Mouse (Mus musculus) olfactory bulb, adult 2 months (tissue): Measurements from ENCODE around the gene Dennd6b. TPM values are rescaled to one million over a fixed set of nuclear protein-coding genes. Genes with fewer than 3 reads are reported as not detected.

ENCODE experiments used
- H3K27ac ChIP-seq: fragments of 200-500 bp; 2 replicates; pipeline ENCODE4 v1.5.1; 2012; ENCODE audit warnings: low read depth, low read length; ENCODE audit not compliant: insufficient read depth
- H3K4me1 ChIP-seq: fragments of 200-500 bp; 2 replicates; pipeline ENCODE4 v1.6.1; 2012; ENCODE audit warnings: low read length; ENCODE audit not compliant: control insufficient read depth, insufficient read depth
- H3K4me3 ChIP-seq: fragments of 200-500 bp; 2 replicates; pipeline ENCODE4 v1.5.1; 2012; ENCODE audit warnings: mild to moderate bottlenecking, low read depth, low read length, moderate library complexity; ENCODE audit not compliant: insufficient read depth
- CTCF ChIP-seq: fragments of 200-500 bp; IDR thresholded peaks from 2 replicates; pipeline ENCODE4 v1.5.1; 2012; ENCODE audit warnings: low read depth, mild to moderate bottlenecking, low read length, moderate library complexity; ENCODE audit not compliant: insufficient read depth
- POLR2A ChIP-seq: fragments of 200-500 bp; IDR thresholded peaks from 2 replicates; pipeline ENCODE4 v1.6.1; 2012; ENCODE audit warnings: mild to moderate bottlenecking, low read depth, low read length, moderate library complexity; ENCODE audit not compliant: insufficient read depth
- WGBS: fragments of 180-500 bp; shearing (Covaris S2); methylation state at CpG from one replicate; pipeline ENCODE4 v1.1.7; 2018; 5-methylcytosine and 5-hydroxymethylcytosine counted together
- polyA plus RNA-seq: library from polyadenylated mRNA; stranded (reverse); fragments of >200 nt; gene quantifications from 2 replicates; pipeline ENCODE4 v1.2.4, GENCODE M21; 2012; ENCODE audit warnings: low replicate concordance; ENCODE audit not compliant: missing spikeins, insufficient read depth, insufficient read length

Gene Dennd6b
- polyA plus RNA-seq, 1 experiment, result not detected

- TF ChIP-seq CTCF (no peak), POLR2A (no peak)
- Histone ChIP-seq H3K4me1 (peaks cover 70% of the 10 kb centered on the region), H3K4me3 (peak overlapping the region; percentile 59; the same call in 1 of the 2 replicates), H3K27ac (0 out of 2 replicates have a peak overlapping the region, but pooled peaks have one; percentile 50)
- 66% methylated on average over 7 of the region's 7 CpGs for WGBS
Measured at GRCm38 (mm10) chr15:89178260-89178860, 17.9 kb downstream of the Dennd6b start.

DNA sequence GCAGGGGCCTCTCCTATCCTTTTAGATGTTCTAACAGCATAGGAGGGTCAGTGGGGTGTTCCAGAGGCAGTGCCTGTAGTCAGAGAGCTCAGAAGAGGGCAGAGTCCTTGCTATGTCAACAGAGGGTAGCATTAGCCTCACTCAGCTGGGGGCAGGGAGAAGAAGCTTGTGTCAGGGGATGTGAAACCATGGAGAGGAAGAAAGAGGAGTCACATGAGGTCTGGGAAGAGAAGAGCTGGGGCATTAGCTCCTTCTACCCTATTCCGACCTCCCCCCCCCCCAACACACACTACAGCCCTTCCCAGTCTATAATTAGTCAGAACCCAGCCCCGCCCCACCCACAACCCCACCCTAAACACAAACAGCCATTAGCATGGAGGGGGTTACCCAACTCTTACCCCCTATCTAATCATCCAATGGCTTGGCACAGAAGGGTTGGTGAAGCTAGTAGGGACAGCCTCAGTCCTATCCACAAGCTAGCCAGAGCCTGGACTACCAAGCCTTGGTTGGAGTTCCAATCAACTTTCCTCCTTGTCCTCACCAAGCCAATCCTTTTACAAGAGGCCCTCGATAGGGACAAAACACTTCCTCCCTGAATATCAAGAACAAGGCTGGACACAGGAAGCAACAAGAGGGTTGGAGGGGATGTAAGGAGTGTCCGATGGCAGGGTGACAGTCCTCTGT, 18.6 kb downstream of the Dennd6b start:
- TF ChIP-seq POLR2A, result no peak
- TF ChIP-seq CTCF, result no peak
- H3K27ac ChIP-seq, result peak overlapping the region; percentile 60
- H3K4me3 ChIP-seq, result no peak overlapping the region
- 66% methylated on average over 4 of the region's 4 CpGs for WGBS
- peaks cover 74% of the 10 kb centered on the region for H3K4me1 ChIP-seq

GRCm38 (mm10) chr15:89177121-89177520, 19.2 kb downstream of the Dennd6b start:
- Histone ChIP-seq H3K4me3 (no peak overlapping the region), H3K27ac (peak overlapping the region; percentile 60), H3K4me1 (peaks cover 75% of the 10 kb centered on the region)
- TF ChIP-seq CTCF, result no peak
- no peak for TF ChIP-seq POLR2A
- WGBS, result 31% methylated on average over 5 of the region's 5 CpGs

DNA sequence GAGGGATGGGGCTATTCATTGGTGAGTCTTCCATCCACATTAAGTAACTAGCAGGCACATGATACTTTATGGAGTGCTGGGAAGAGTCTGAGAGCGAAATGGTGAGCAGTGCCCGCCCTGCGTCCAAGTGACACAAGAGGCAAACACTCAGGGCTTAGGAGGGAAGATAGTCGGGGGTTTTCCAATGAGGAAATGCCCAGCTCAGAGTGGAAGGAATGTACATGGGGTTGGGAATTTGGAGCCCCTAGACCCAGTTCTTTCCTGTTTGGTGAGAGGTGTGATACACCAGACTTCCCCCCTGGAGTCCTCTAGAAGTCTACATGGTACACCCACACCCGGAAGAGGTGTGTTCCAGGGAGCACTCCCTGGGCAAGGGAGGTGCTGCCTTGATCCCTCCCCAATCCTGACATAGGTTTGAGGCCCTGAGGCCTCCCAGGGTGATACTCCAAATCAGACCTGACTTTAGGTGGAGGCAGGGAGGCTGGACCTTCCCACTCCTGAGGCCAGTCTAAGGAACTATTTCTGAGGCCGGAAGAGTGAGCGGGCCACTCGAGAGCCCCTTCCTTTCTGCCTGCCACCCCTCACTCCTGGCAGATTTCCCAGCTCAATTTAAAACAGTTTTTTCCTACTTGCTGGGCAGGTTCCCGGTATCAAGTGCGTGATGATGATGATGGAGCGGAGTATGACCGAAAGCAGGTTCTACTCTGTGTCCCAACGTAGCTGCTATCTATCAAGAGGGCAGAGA, 20.7 kb downstream of the Dennd6b start:
- TF ChIP-seq CTCF (no peak), POLR2A (no peak)
- peaks cover 72% of the 10 kb centered on the region for H3K4me1 ChIP-seq
- H3K4me3 ChIP-seq, result no peak overlapping the region
- H3K27ac ChIP-seq, result no peak overlapping the region; the same call in 1 of the 2 replicates
- 71% methylated on average over 13 of the region's 13 CpGs for WGBS

DNA sequence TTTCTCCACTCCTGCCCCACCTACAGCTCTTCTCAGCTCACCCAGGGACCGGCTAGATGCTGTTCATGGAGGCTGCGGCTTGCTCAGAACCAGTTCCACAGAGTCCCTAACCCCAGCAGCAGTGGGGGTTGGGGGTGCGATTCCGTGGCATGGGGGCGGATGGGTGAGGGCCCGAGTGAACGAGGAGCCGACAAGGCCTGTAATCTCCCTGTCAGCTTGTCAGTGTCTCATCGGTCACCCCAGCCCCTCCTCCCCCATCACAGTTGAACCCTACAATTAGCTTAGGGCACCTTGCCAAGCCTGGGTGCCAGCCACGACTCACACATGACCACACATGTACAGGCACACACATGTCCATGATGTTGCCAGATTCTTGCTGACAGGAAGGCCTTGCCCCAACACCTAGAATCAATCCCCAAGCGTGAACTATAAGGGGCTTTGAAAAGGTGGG, 21.4 kb downstream of the Dennd6b start:
- no peak for TF ChIP-seq CTCF
- no peak for TF ChIP-seq POLR2A
- WGBS, result 27% methylated on average over 11 of the region's 11 CpGs
- Histone ChIP-seq H3K4me1 (peaks cover 78% of the 10 kb centered on the region), H3K4me3 (no peak overlapping the region), H3K27ac (peak overlapping the region; percentile 25; the same call in 1 of the 2 replicates)

- Histone ChIP-seq H3K27ac (peak overlapping the region; percentile 84; the same call in 1 of the 2 replicates), H3K4me1 (peaks cover 80% of the 10 kb centered on the region), H3K4me3 (peak overlapping the region; percentile 70)
- no peak for TF ChIP-seq CTCF
- TF ChIP-seq POLR2A, result no peak
- 9% methylated on average over 15 of the region's 15 CpGs for WGBS
Measured at GRCm38 (mm10) chr15:89173906-89174214, 22.4 kb downstream of the Dennd6b start.

- TF ChIP-seq POLR2A (peak; percentile 21; the same call in 1 of the 2 replicates), CTCF (peak; percentile 20; the same call in 1 of the 2 replicates)
- under 1% methylated on average over 65 of the region's 65 CpGs for WGBS
- H3K4me1 ChIP-seq, result peaks cover 75% of the 10 kb centered on the region
Measured at GRCm38 (mm10) chr15:89173024-89173905, 23.0 kb downstream of the Dennd6b start.

GRCm38 (mm10) chr15:89172276-89172935, 23.9 kb downstream of the Dennd6b start:
- H3K27ac ChIP-seq, result peak overlapping the region; percentile 84
- WGBS, result 39% methylated on average over 17 of the region's 17 CpGs
- H3K4me1 ChIP-seq, result peaks cover 68% of the 10 kb centered on the region
- no peak for TF ChIP-seq POLR2A
- no peak for TF ChIP-seq CTCF
- H3K4me3 ChIP-seq, result peak overlapping the region; percentile 70

More at GRCm38 (mm10) chr15:89173024-89173905, 23.0 kb downstream of the Dennd6b start:
- peak overlapping the region; percentile 84 for H3K27ac ChIP-seq
- peak overlapping the region; percentile 70 for H3K4me3 ChIP-seq
